Mouse (Mus musculus) mesoderm, embryonic 11.5 days (tissue): ENCODE measurements around the gene Tnnc1.

Experiments
- DNase-seq: peaks from one replicate; pipeline ENCODE4 v3.0.0-alpha.2; 2012; ENCODE audit warnings: low read depth, low spot score

The Tnnc1 gene

GRCm38 (mm10) chr14:31212499-31212898 is 4.4 kb downstream of the Tnnc1 start:
- no peak for DNase-seq

- no peak for DNase-seq
Measured at GRCm38 (mm10) chr14:31213868-31214267, 5.8 kb downstream of the Tnnc1 start.

- no peak for DNase-seq
Measured at GRCm38 (mm10) chr14:31214684-31215083, 6.6 kb downstream of the Tnnc1 start.

- peak; percentile 74 for DNase-seq
Measured at GRCm38 (mm10) chr14:31215157-31216002, 7.3 kb downstream of the Tnnc1 start.

- DNase-seq = no peak
Measured at GRCm38 (mm10) chr14:31216846-31217245, 8.7 kb downstream of the Tnnc1 start, which contains the start of gene Nisch. TSS of gene Nisch (minus strand) at chr14:31216946.

- DNase-seq = peak; percentile 71
Measured at GRCm38 (mm10) chr14:31217666-31218065, 9.6 kb downstream of the Tnnc1 start, which contains the start of gene Sema3g. TSS of gene Sema3g (plus strand) at chr14:31217860.

GRCm38 (mm10) chr14:31226978-31227377 is 18.9 kb downstream of the Tnnc1 start:
- DNase-seq = no peak

- no peak for DNase-seq
Measured at GRCm38 (mm10) chr14:31228234-31228633, 20.1 kb downstream of the Tnnc1 start.

- DNase-seq = no peak
Measured at GRCm38 (mm10) chr14:31230442-31230841, 22.3 kb downstream of the Tnnc1 start.

- DNase-seq = no peak
Measured at GRCm38 (mm10) chr14:31232404-31233069, 24.4 kb downstream of the Tnnc1 start.

- DNase-seq = no peak
Measured at GRCm38 (mm10) chr14:31233070-31233995, 25.2 kb downstream of the Tnnc1 start.

GRCm38 (mm10) chr14:31233996-31234591 is 26.0 kb downstream of the Tnnc1 start:
- DNase-seq = peak; percentile 84

- DNase-seq = no peak
Measured at GRCm38 (mm10) chr14:31237101-31237882, 29.2 kb downstream of the Tnnc1 start.

GRCm38 (mm10) chr14:31240528-31240927 is 32.4 kb downstream of the Tnnc1 start:
- no peak for DNase-seq

- no peak for DNase-seq
Measured at GRCm38 (mm10) chr14:31244777-31245176, 36.7 kb downstream of the Tnnc1 start.

- no peak for DNase-seq
Measured at GRCm38 (mm10) chr14:31245946-31246345, 37.8 kb downstream of the Tnnc1 start.

GRCm38 (mm10) chr14:31248396-31248795 is 40.3 kb downstream of the Tnnc1 start:
- DNase-seq = no peak

- no peak for DNase-seq
Measured at GRCm38 (mm10) chr14:31250222-31251083, 42.3 kb downstream of the Tnnc1 start.

- peak; percentile 96 for DNase-seq
Measured at GRCm38 (mm10) chr14:31251084-31251604, 43.0 kb downstream of the Tnnc1 start, which contains the start of the genes Phf7 and Bap1. TSS of gene Phf7 (minus strand) at chr14:31251317. TSS of gene Bap1 (plus strand) at chr14:31251450.
